Mouse (Mus musculus): ENCODE measurements around the gene Pomc. TPM values are rescaled to one million over a fixed set of nuclear protein-coding genes. Genes with fewer than 3 reads are reported as not detected.

Pomc gene
- total and polyA plus RNA-seq, 3 experiments: 0.36 to 0.50 (median 0.37) TPM

GRCm38 (mm10) chr12:3980991-3981349 is 26.2 kb downstream of the Pomc start:
- peaks cover 5% of the 10 kb centered on the region for H3K4me1 ChIP-seq (ENCODE audit: control insufficient read depth, insufficient read depth, low read length)
- H3K4me3 ChIP-seq: no peak overlapping the region
- H3K9ac ChIP-seq (ENCODE audit: low read depth, low read length): 0 out of 2 replicates have a peak overlapping the region, but pooled peaks have one; percentile 22
- H3K27me3 ChIP-seq (ENCODE audit: control insufficient read depth, insufficient read depth, low read length): no peaks in the 10 kb centered on the region
- WGBS: 71% methylated on average over 1 of the region's 1 CpGs
- no peak for DNase-seq
- intact Hi-C loops (cut with DNase I): loop anchor here (2.0 kb wide), 1 partner anchor 20 kb away; no protein-coding TSS in a partner anchor
- no peaks in the 10 kb centered on the region for H3K36me3 ChIP-seq (ENCODE audit: control insufficient read depth, insufficient read depth, low read length)
- H3K27ac ChIP-seq: peak overlapping the region; percentile 66
- H3K79me2 ChIP-seq (replicated peaks; ENCODE audit: control insufficient read depth, insufficient read depth, low read length): no peaks in the 10 kb centered on the region
- TF ChIP-seq POLR2A (IDR thresholded peaks at IDR 0.05; ENCODE audit: insufficient read depth, low read depth, low read length) (no peak), EP300 (IDR thresholded peaks at IDR 0.05; ENCODE audit: insufficient read depth, low read depth, low read length) (no peak), CTCF (IDR thresholded peaks at IDR 0.05) (no peak)

GRCm38 (mm10) chr12:3981350-3982131 is 26.8 kb downstream of the Pomc start:
- peak overlapping the region; percentile 66 for H3K27ac ChIP-seq
- WGBS: 4% methylated on average over 41 of the region's 41 CpGs

GRCm38 (mm10) chr12:3982257-3982656 is 27.5 kb downstream of the Pomc start:
- Histone ChIP-seq H3K4me1 (ENCODE audit: control insufficient read depth, insufficient read depth, low read length) (peaks cover 5% of the 10 kb centered on the region), H3K4me3 (no peak overlapping the region), H3K27ac (no peak overlapping the region), H3K36me3 (ENCODE audit: control insufficient read depth, insufficient read depth, low read length) (no peaks in the 10 kb centered on the region), H3K79me2 (replicated peaks; ENCODE audit: control insufficient read depth, insufficient read depth, low read length) (no peaks in the 10 kb centered on the region), H3K9ac (ENCODE audit: low read depth, low read length) (no peak overlapping the region), H3K27me3 (ENCODE audit: control insufficient read depth, insufficient read depth, low read length) (no peaks in the 10 kb centered on the region)
- WGBS: 59% methylated on average over 6 of the region's 6 CpGs
- no peak for TF ChIP-seq EP300 (IDR thresholded peaks at IDR 0.05; ENCODE audit: insufficient read depth, low read depth, low read length)
- no peak for TF ChIP-seq CTCF (IDR thresholded peaks at IDR 0.05)
- TF ChIP-seq POLR2A (IDR thresholded peaks at IDR 0.05; ENCODE audit: insufficient read depth, low read depth, low read length): no peak
- intact Hi-C loops (cut with DNase I): no loop called here
- DNase-seq: no peak

More at GRCm38 (mm10) chr12:3981350-3982131, 26.8 kb downstream of the Pomc start:
- intact Hi-C loops (cut with DNase I): loop anchor here (2.0 kb wide), 1 partner anchor 21 kb away; no protein-coding TSS in a partner anchor
- H3K36me3 ChIP-seq (ENCODE audit: control insufficient read depth, insufficient read depth, low read length): no peaks in the 10 kb centered on the region
- peak overlapping the region; percentile 44 for H3K4me3 ChIP-seq
- peak overlapping the region; percentile 50 for H3K9ac ChIP-seq (ENCODE audit: low read depth, low read length)
- peaks cover 5% of the 10 kb centered on the region for H3K4me1 ChIP-seq (ENCODE audit: control insufficient read depth, insufficient read depth, low read length)
- H3K27me3 ChIP-seq (ENCODE audit: control insufficient read depth, insufficient read depth, low read length): no peaks in the 10 kb centered on the region
- 0 out of 2 replicates have a peak, but pooled peaks have one; percentile 8 for TF ChIP-seq EP300 (IDR thresholded peaks at IDR 0.05; ENCODE audit: insufficient read depth, low read depth, low read length)
- no peak for TF ChIP-seq CTCF (IDR thresholded peaks at IDR 0.05)
- peak; percentile 45; the same call in 1 of the 2 replicates for TF ChIP-seq POLR2A (IDR thresholded peaks at IDR 0.05; ENCODE audit: insufficient read depth, low read depth, low read length)
- no peaks in the 10 kb centered on the region for H3K79me2 ChIP-seq (replicated peaks; ENCODE audit: control insufficient read depth, insufficient read depth, low read length)
- DNase-seq: peak; percentile 84 to 89

GRCm38 (mm10) chr12:3983736-3984135 is 29.0 kb downstream of the Pomc start:
- Histone ChIP-seq H3K79me2 (replicated peaks; ENCODE audit: control insufficient read depth, insufficient read depth, low read length) (no peaks in the 10 kb centered on the region), H3K4me1 (ENCODE audit: control insufficient read depth, insufficient read depth, low read length) (peaks cover 5% of the 10 kb centered on the region), H3K36me3 (ENCODE audit: control insufficient read depth, insufficient read depth, low read length) (no peaks in the 10 kb centered on the region), H3K27ac (no peak overlapping the region), H3K4me3 (no peak overlapping the region), H3K9ac (ENCODE audit: low read depth, low read length) (no peak overlapping the region), H3K27me3 (ENCODE audit: control insufficient read depth, insufficient read depth, low read length) (no peaks in the 10 kb centered on the region)
- intact Hi-C loops (cut with DNase I): loop anchor here (1.0 to 2.0 kb wide), 3 partner anchors 55 to 97 kb away; partner anchors contain the start of gene Efr3b
- peak; percentile 67 to 78 for DNase-seq
- TF ChIP-seq CTCF (IDR thresholded peaks at IDR 0.05) (peak; percentile 95), POLR2A (IDR thresholded peaks at IDR 0.05; ENCODE audit: insufficient read depth, low read depth, low read length) (no peak)
- WGBS: 3% methylated on average over 1 of the region's 1 CpGs

- no peaks in the 10 kb centered on the region for H3K27me3 ChIP-seq (ENCODE audit: control insufficient read depth, insufficient read depth, low read length)
- intact Hi-C loops (cut with DNase I): loop anchor here (2.0 kb wide), 2 partner anchors 54 to 58 kb away; partner anchors contain the start of gene Efr3b
- no peak overlapping the region for H3K9ac ChIP-seq (ENCODE audit: low read depth, low read length)
- H3K4me1 ChIP-seq (ENCODE audit: control insufficient read depth, insufficient read depth, low read length): peaks cover 5% of the 10 kb centered on the region
- WGBS: 85% methylated on average over 9 of the region's 9 CpGs
- no peaks in the 10 kb centered on the region for H3K36me3 ChIP-seq (ENCODE audit: control insufficient read depth, insufficient read depth, low read length)
- no peak overlapping the region for H3K4me3 ChIP-seq
- no peak overlapping the region for H3K27ac ChIP-seq
- H3K79me2 ChIP-seq (replicated peaks; ENCODE audit: control insufficient read depth, insufficient read depth, low read length): no peaks in the 10 kb centered on the region
- DNase-seq: no peak
- TF ChIP-seq CTCF (IDR thresholded peaks at IDR 0.05): no peak
Measured at GRCm38 (mm10) chr12:3984446-3984845, 29.7 kb downstream of the Pomc start.

- H3K27me3 ChIP-seq (ENCODE audit: control insufficient read depth, insufficient read depth, low read length): no peaks in the 10 kb centered on the region
- WGBS: 67% methylated on average over 2 of the region's 2 CpGs
- H3K36me3 ChIP-seq (ENCODE audit: control insufficient read depth, insufficient read depth, low read length): no peaks in the 10 kb centered on the region
- no peak overlapping the region for H3K27ac ChIP-seq
- no peak for DNase-seq
- H3K4me3 ChIP-seq: no peak overlapping the region
- TF ChIP-seq POLR2A (IDR thresholded peaks at IDR 0.05; ENCODE audit: insufficient read depth, low read depth, low read length) (no peak), CTCF (IDR thresholded peaks at IDR 0.05) (no peak), EP300 (IDR thresholded peaks at IDR 0.05; ENCODE audit: insufficient read depth, low read depth, low read length) (no peak)
- no peaks in the 10 kb centered on the region for H3K4me1 ChIP-seq (ENCODE audit: control insufficient read depth, insufficient read depth, low read length)
- H3K79me2 ChIP-seq (replicated peaks; ENCODE audit: control insufficient read depth, insufficient read depth, low read length): no peaks in the 10 kb centered on the region
- H3K9ac ChIP-seq (ENCODE audit: low read depth, low read length): no peak overlapping the region
- intact Hi-C loops (cut with DNase I): no loop called here
Measured at GRCm38 (mm10) chr12:3989943-3990342, 35.2 kb downstream of the Pomc start.
